ENCODE assay signal across 11 mouse cellular contexts in the genomic region with DNA sequence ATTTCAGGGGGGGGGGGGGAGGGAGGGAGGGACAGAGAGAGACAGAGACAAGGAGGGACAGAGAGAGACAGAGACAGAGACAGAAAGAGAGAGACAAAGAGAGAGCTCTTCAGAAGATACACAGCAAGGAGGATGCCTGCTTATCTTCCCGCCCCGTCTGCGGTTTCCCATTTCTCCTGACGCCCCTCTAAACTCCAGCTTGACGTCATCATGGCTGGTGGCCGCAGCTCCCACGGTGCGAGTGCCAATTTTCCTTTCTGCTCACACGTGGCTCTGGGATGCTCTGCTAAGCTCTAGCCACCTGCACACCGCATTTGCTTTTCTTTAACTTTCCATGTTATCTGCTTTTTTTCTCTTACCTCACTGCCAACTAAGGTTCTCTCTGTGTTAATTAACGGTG.
DNase-seq lines count a peak whose midpoint lies in the region; ATAC-seq and TF ChIP-seq lines count a peak whose summit lies in the region.
"Had no signal": no experiment of that assay in that cellular context is flagged by ENCODE, and none has a peak within 500 bp of the region (broad histone marks: within the 10 kb centered on the region; RNA-seq: fewer than 3 reads in every experiment).

No protein-coding gene starts in this region.

- TF ChIP-seq CTCF in brain, embryonic 14.5 days (IDR thresholded peaks at IDR 0.05; ENCODE audit: borderline replicate concordance, extremely low read depth, insufficient read depth, insufficient read length) = no peak

- no peak for DNase-seq in kidney, postnatal 25 days
- DNase-seq in brain, embryonic 14.5 days (ENCODE audit: low read depth) = peak; percentile 59
- DNase-seq in heart, adult 9 months (ENCODE audit: low spot score in 2 of 2) = peak; percentile 46 to 49
- DNase-seq in layer of hippocampus, postnatal 10 days (ENCODE audit: low spot score in 2 of 2) = no peak
- no peak for DNase-seq in thymus, postnatal 14 days
- DNase-seq: left cerebral cortex, postnatal 4 days; thymus, adult 2 months had no signal

- H3K27me3 ChIP-seq in kidney, embryonic 14.5 days (ENCODE audit: control insufficient read depth, insufficient read depth, low read length) = no peaks in the 10 kb centered on the region
- no peaks in the 10 kb centered on the region for H3K27me3 ChIP-seq in limb, embryonic 15.5 days
- H3K27me3 ChIP-seq: CH12.LX had no signal

- 27% methylated on average over 11 of the region's 11 CpGs for WGBS in kidney, embryonic 14.5 days
- WGBS in limb, embryonic 15.5 days = 34% methylated on average over 11 of the region's 11 CpGs

- peak overlapping the region; percentile 59; the same call in 1 of the 2 replicates for H3K27ac ChIP-seq in kidney, embryonic 14.5 days (ENCODE audit: low read depth, low read length)
- peak overlapping the region; percentile 54; the same call in 1 of the 2 replicates for H3K27ac ChIP-seq in limb, embryonic 15.5 days

- TF ChIP-seq POLR2A in brain, embryonic 14.5 days (IDR thresholded peaks at IDR 0.05; ENCODE audit: borderline replicate concordance, extremely low read depth, insufficient read depth, insufficient read length, poor library complexity, severe bottlenecking) = no peak

- peak; percentile 7; the same call in 1 of the 2 replicates for ATAC-seq in kidney, embryonic 14.5 days (ENCODE audit: low FRiP score, low TSS enrichment)
- ATAC-seq in limb, embryonic 15.5 days (ENCODE audit: insufficient number of reproducible peaks, low FRiP score, low TSS enrichment, low read depth) = peak; percentile 49; the same call in 1 of the 2 replicates
- no peak for ATAC-seq in activated CD4-positive, CD25-positive, alpha-beta regulatory T cell, adult 4 months

- no peak overlapping the region for H3K4me2 ChIP-seq in kidney, embryonic 14.5 days (replicated peaks; ENCODE audit: low read depth, low read length)
- H3K4me2 ChIP-seq in limb, embryonic 15.5 days = no peak overlapping the region

- H3K36me3 ChIP-seq in kidney, embryonic 14.5 days (ENCODE audit: control insufficient read depth, insufficient read depth, low read length) = no peaks in the 10 kb centered on the region
- no peaks in the 10 kb centered on the region for H3K36me3 ChIP-seq in limb, embryonic 15.5 days

- peaks cover 14% of the 10 kb centered on the region; the same call in 1 of the 2 replicates for H3K4me1 ChIP-seq in kidney, embryonic 14.5 days (ENCODE audit: control insufficient read depth, insufficient read depth, low read length)
- peaks cover 53% of the 10 kb centered on the region for H3K4me1 ChIP-seq in limb, embryonic 15.5 days

- H3K4me3 ChIP-seq in kidney, embryonic 14.5 days (ENCODE audit: low read length) = no peak overlapping the region
- H3K4me3 ChIP-seq in limb, embryonic 15.5 days = no peak overlapping the region

- no peak overlapping the region for H3K9ac ChIP-seq in kidney, embryonic 14.5 days (ENCODE audit: low read depth, low read length)
- no peak overlapping the region for H3K9ac ChIP-seq in limb, embryonic 15.5 days

- H3K9me3 ChIP-seq in kidney, embryonic 14.5 days (ENCODE audit: control insufficient read depth, low read length) = no peaks in the 10 kb centered on the region
- no peaks in the 10 kb centered on the region for H3K9me3 ChIP-seq in limb, embryonic 15.5 days

Comparison
In these comparisons a context has a peak if more than half of its experiments do, and no peak if none do; other contexts are left out.
1. DNase-seq: peak in brain, embryonic 14.5 days (single experiment) and heart, adult 9 months (2 of 2); none in kidney, postnatal 25 days (0 of 2), layer of hippocampus, postnatal 10 days (0 of 2) and thymus, postnatal 14 days (single experiment).